Mouse (Mus musculus) layer of hippocampus, postnatal 14 days (tissue): ENCODE data around the gene Gas2. TPM values are rescaled to one million over a fixed set of nuclear protein-coding genes. Genes with fewer than 3 reads are reported as not detected.

ENCODE experiments used
- DNase-seq, 2 experiments: peaks; one replicate each; pipeline ENCODE4 v3.0.0; 2021 to 2022; ENCODE audit warnings: low spot score in 2 of 2, mixed read lengths in 1 of 2
- total RNA-seq, 2 experiments: library from RNA; stranded (reverse); gene quantifications; 2 replicates each; pipeline ENCODE4 v1.2.3; 2021

The Gas2 gene
- total RNA-seq, 2 experiments from 2014 or later: 12.7 to 13.8 TPM

- no peak for DNase-seq
Observed at GRCm38 (mm10) chr7:51962219-51962952, 100.6 kb downstream of the Gas2 start.

- DNase-seq: no peak
Observed at GRCm38 (mm10) chr7:51964681-51965080, 102.9 kb downstream of the Gas2 start.

- DNase-seq: no peak
Observed at GRCm38 (mm10) chr7:51967581-51967980, 105.8 kb downstream of the Gas2 start.

GRCm38 (mm10) chr7:51969379-51969778 lies 107.6 kb downstream of the Gas2 start:
- DNase-seq: no peak

- DNase-seq: peak; percentile 60 to 76
Observed at GRCm38 (mm10) chr7:51972252-51972855, 110.5 kb downstream of the Gas2 start.

- no peak for DNase-seq
Observed at GRCm38 (mm10) chr7:51973091-51973490, 111.3 kb downstream of the Gas2 start.

GRCm38 (mm10) chr7:51973526-51973925 lies 111.7 kb downstream of the Gas2 start:
- no peak for DNase-seq

GRCm38 (mm10) chr7:51975181-51975580 lies 113.4 kb downstream of the Gas2 start:
- DNase-seq: no peak

- DNase-seq: no peak
Observed at GRCm38 (mm10) chr7:51979271-51979670, 117.5 kb downstream of the Gas2 start.

GRCm38 (mm10) chr7:51982303-51982702 lies 120.5 kb downstream of the Gas2 start:
- DNase-seq: peak in 1 of 2 experiments; percentile 28

GRCm38 (mm10) chr7:51985763-51986162 lies 123.9 kb downstream of the Gas2 start:
- peak in 1 of 2 experiments; percentile 51 for DNase-seq

- no peak for DNase-seq
Observed at GRCm38 (mm10) chr7:51986909-51987308, 125.1 kb downstream of the Gas2 start.

- no peak for DNase-seq
Observed at GRCm38 (mm10) chr7:51991020-51991419, 129.2 kb downstream of the Gas2 start.

- peak; percentile 90 to 96 for DNase-seq
Observed at GRCm38 (mm10) chr7:52005511-52006295, 143.9 kb downstream of the Gas2 start, which contains the start of gene Svip. Gene Svip (minus strand): TSS chr7:52006018.

GRCm38 (mm10) chr7:52006296-52006630 lies 144.4 kb downstream of the Gas2 start:
- no peak for DNase-seq

GRCm38 (mm10) chr7:52007138-52007537 lies 145.3 kb downstream of the Gas2 start:
- DNase-seq: no peak

GRCm38 (mm10) chr7:52013457-52013856 lies 151.6 kb downstream of the Gas2 start:
- no peak for DNase-seq

GRCm38 (mm10) chr7:52015180-52015579 lies 153.4 kb downstream of the Gas2 start:
- DNase-seq: no peak

GRCm38 (mm10) chr7:52015628-52016027 lies 153.8 kb downstream of the Gas2 start, which contains the start of gene 1700015G11Rik:
Gene 1700015G11Rik (minus strand): TSS chr7:52015728.
- DNase-seq: no peak

- no peak for DNase-seq
Observed at GRCm38 (mm10) chr7:52022039-52022438, 160.2 kb downstream of the Gas2 start.

GRCm38 (mm10) chr7:52024050-52024626 lies 162.3 kb downstream of the Gas2 start:
- DNase-seq: no peak
